Mouse (Mus musculus) thymus, postnatal 4 days (tissue): ENCODE results near the gene Dnah17.

ENCODE experiments used
- DNase-seq: peaks from one replicate; pipeline ENCODE4 v3.0.0; 2021

Dnah17 gene

GRCm38 (mm10) chr11:117993190-117994175, 137.0 kb downstream of the Dnah17 start:
- DNase-seq = no peak

GRCm38 (mm10) chr11:117991502-117992470, 138.6 kb downstream of the Dnah17 start:
- DNase-seq = no peak

GRCm38 (mm10) chr11:117989926-117990325, 140.5 kb downstream of the Dnah17 start:
- DNase-seq = peak; percentile 57

- no peak for DNase-seq
Observed at GRCm38 (mm10) chr11:117989241-117989640, 141.2 kb downstream of the Dnah17 start.

GRCm38 (mm10) chr11:117987968-117988367, 142.5 kb downstream of the Dnah17 start:
- no peak for DNase-seq

- no peak for DNase-seq
Observed at GRCm38 (mm10) chr11:117987032-117987451, 143.4 kb downstream of the Dnah17 start.

GRCm38 (mm10) chr11:117986126-117987031, 144.1 kb downstream of the Dnah17 start, which contains the start of gene Pgs1:
Pgs1 (plus strand) TSS chr11:117986292.
- peak; percentile 95 for DNase-seq

GRCm38 (mm10) chr11:117983770-117984169, 146.7 kb downstream of the Dnah17 start:
- DNase-seq = no peak

GRCm38 (mm10) chr11:117982426-117982825, 148.0 kb downstream of the Dnah17 start:
- DNase-seq = no peak

- DNase-seq = no peak
Observed at GRCm38 (mm10) chr11:117979388-117979787, 151.0 kb downstream of the Dnah17 start.

GRCm38 (mm10) chr11:117977694-117978360, 152.6 kb downstream of the Dnah17 start:
- no peak for DNase-seq

GRCm38 (mm10) chr11:117976081-117976582, 154.3 kb downstream of the Dnah17 start:
- DNase-seq = no peak

- DNase-seq = no peak
Observed at GRCm38 (mm10) chr11:117975211-117975967, 155.0 kb downstream of the Dnah17 start.

GRCm38 (mm10) chr11:117974327-117975125, 155.9 kb downstream of the Dnah17 start:
- DNase-seq = peak; percentile 66

- no peak for DNase-seq
Observed at GRCm38 (mm10) chr11:117973569-117973968, 156.9 kb downstream of the Dnah17 start.

GRCm38 (mm10) chr11:117972656-117973558, 157.5 kb downstream of the Dnah17 start:
- no peak for DNase-seq
